Mouse (Mus musculus) G1E (cell line): ENCODE measurements at regions not wholly inside any gene's neighbourhood (a gene's known extent, or its start where the extent isn't known, plus 50 kb on each side); places are given as distances from the start of the nearest gene placed in this dataset.

Experiments used
- CTCF ChIP-seq: IDR thresholded peaks from 2 replicates; pipeline ENCODE4 v1.5.1; 2012; ENCODE audit warnings: low read depth, low read length, inconsistent platforms, mixed read lengths
- TAL1 ChIP-seq: conservative IDR thresholded peaks from 2 replicates; pipeline ENCODE4 v1.6.1; 2012; ENCODE audit warnings: low read depth, low read length, inconsistent platforms, mixed read lengths

DNA sequence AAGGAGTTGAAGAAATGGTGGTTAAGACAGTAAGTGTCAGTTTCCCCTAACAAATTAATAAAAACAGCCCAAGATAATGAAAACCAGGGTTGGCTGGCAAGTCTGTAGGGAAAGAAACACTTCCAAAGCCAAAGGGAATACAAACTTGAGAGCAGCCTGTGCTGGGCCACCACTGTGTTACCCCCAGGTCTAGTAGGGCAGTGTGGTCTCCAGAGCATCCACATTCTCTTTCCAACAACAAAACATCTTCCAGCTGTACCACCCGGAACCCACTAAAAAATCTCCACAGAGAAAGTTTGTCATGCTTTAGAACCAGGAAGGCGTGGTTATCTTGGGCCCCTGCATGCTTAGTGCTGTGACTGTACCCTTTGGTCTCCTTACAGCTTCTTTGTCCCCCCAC, 89.4 kb upstream of the Spag17 start:
- TF ChIP-seq CTCF (no peak), TAL1 (no peak)
